Mouse (Mus musculus) stomach, embryonic 16.5 days (tissue): ENCODE data around the gene Prkca. TPM values are rescaled to one million over a fixed set of nuclear protein-coding genes. Genes with fewer than 3 reads are reported as not detected.

Source experiments
- ATAC-seq: fragments of 200-750 bp; cut with Nextera tagmentation; 2 replicates; pipeline ENCODE4 v1.8.0; 2017; ENCODE audit warnings: moderate number of reproducible peaks, moderate TSS enrichment; ENCODE audit not compliant: insufficient read depth, low FRiP score
- H3K27ac ChIP-seq: fragments of 300-500 bp; sonication (generic); 2 replicates; pipeline ENCODE4 v1.5.1; 2014; ENCODE audit warnings: low read length
- H3K27me3 ChIP-seq: fragments of 300-500 bp; sonication (generic); 2 replicates; pipeline ENCODE4 v1.6.1; 2014; ENCODE audit warnings: low read length, control low read depth, mixed read lengths; ENCODE audit not compliant: control insufficient read depth, insufficient read depth
- H3K36me3 ChIP-seq: fragments of 300-500 bp; sonication (generic); 2 replicates; pipeline ENCODE4 v1.6.1; 2014; ENCODE audit warnings: low read length; ENCODE audit not compliant: control insufficient read depth, insufficient read depth
- H3K4me1 ChIP-seq: fragments of 300-500 bp; sonication (generic); 2 replicates; pipeline ENCODE4 v1.6.1; 2014; ENCODE audit warnings: low read length, control low read depth, mixed read lengths; ENCODE audit not compliant: control insufficient read depth, insufficient read depth
- H3K4me2 ChIP-seq: fragments of 300-500 bp; sonication (generic); 2 replicates; pipeline ENCODE4 v1.6.1; 2014; ENCODE audit warnings: low read depth, low read length, mixed read lengths
- H3K4me3 ChIP-seq: fragments of 300-500 bp; sonication (generic); replicated peaks from 2 replicates; pipeline ENCODE4 v1.5.1; 2014; ENCODE audit warnings: mild to moderate bottlenecking, low read length
- H3K9ac ChIP-seq: fragments of 300-500 bp; sonication (generic); 2 replicates; pipeline ENCODE4 v1.6.1; 2014; ENCODE audit warnings: low read length
- H3K9me3 ChIP-seq: fragments of 300-500 bp; sonication (generic); replicated peaks from 2 replicates; pipeline ENCODE4 v1.6.1; 2016; ENCODE audit warnings: low read length, control low read depth; ENCODE audit not compliant: control insufficient read depth
- WGBS: fragments of 180-500 bp; shearing (Covaris S2); extraction: QIAGEN DNeasy Blood & Tissue Kit; methylation state at CpG from one replicate; pipeline ENCODE4 v1.1.7; 2014; 5-methylcytosine and 5-hydroxymethylcytosine counted together
- polyA plus RNA-seq: library from polyadenylated mRNA; unstranded; fragments of >200 nt; fragmentation: Nextera tagmentation; extraction: Ambion mirVana; gene quantifications from 2 replicates; pipeline ENCODE4 v1.2.1, GENCODE M21; 2015

Prkca gene
- polyA plus RNA-seq, 1 experiment from 2014 or later: 6.5 TPM

- Histone ChIP-seq H3K4me1 (peaks cover 5% of the 10 kb centered on the region; the same call in 1 of the 2 replicates), H3K36me3 (no peaks in the 10 kb centered on the region), H3K27me3 (no peaks in the 10 kb centered on the region), H3K27ac (no peak overlapping the region), H3K9ac (no peak overlapping the region), H3K4me2 (no peak overlapping the region), H3K4me3 (no peak overlapping the region), H3K9me3 (no peaks in the 10 kb centered on the region)
- ATAC-seq: no peak; the same call in 1 of the 2 replicates
- whole genome bisulfite sequencing: 27% methylated on average over 9 of the region's 9 CpGs
These were observed 146.1 kb downstream of the Prkca start for GRCm38 (mm10) chr11:108197427-108198218.

DNA sequence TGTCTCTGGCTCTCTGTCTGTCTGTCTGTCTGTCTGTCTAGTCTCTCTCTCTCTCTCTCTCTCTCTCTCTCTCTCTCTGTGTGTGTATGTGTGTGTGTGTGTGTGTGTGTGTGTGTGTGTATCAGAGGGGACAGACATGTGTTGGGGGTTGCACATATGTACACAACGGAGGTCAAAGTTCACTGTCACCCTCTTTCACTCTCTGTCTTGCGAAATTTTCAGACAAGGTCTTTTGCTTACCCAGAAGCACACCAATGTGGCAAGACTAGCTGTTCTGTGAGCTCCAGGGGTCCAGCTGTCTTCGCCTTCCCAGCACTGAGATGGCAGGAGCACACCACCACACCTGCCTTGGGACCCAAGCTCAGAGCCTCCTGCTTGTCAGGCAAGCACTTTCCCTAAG is 146.9 kb downstream of the Prkca start:
- Histone ChIP-seq H3K9me3 (no peaks in the 10 kb centered on the region), H3K27me3 (no peaks in the 10 kb centered on the region), H3K4me1 (peaks cover 5% of the 10 kb centered on the region; the same call in 1 of the 2 replicates), H3K27ac (no peak overlapping the region), H3K36me3 (no peaks in the 10 kb centered on the region), H3K4me3 (no peak overlapping the region), H3K9ac (no peak overlapping the region), H3K4me2 (no peak overlapping the region)
- no peak for ATAC-seq
- 82% methylated on average over 3 of the region's 3 CpGs for WGBS

DNA sequence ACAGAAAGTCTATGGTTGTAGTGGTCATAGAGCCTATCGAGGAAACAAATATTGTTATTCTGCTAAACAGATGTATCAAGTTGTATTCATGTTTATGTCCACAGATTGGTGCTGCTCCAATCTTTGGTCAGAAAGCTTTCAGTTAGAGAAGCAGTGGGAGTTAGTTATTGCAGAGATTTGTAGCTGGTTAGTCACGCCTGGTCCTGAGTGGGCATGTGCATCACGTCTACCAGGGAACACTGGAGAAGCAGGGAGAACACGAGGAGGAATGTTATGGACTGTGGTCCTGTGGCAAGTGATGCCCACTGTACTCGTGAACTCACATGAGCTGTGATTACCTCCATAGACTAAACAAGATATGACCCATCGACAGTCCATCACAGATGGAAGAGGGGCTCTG is 153.4 kb downstream of the Prkca start:
- H3K36me3 ChIP-seq: no peaks in the 10 kb centered on the region
- H3K9me3 ChIP-seq: no peaks in the 10 kb centered on the region
- no peak overlapping the region for H3K4me2 ChIP-seq
- ATAC-seq: no peak
- no peaks in the 10 kb centered on the region for H3K27me3 ChIP-seq
- WGBS: 83% methylated on average over 6 of the region's 6 CpGs
- H3K27ac ChIP-seq: no peak overlapping the region
- H3K9ac ChIP-seq: no peak overlapping the region
- no peak overlapping the region for H3K4me3 ChIP-seq
- no peaks in the 10 kb centered on the region for H3K4me1 ChIP-seq

DNA sequence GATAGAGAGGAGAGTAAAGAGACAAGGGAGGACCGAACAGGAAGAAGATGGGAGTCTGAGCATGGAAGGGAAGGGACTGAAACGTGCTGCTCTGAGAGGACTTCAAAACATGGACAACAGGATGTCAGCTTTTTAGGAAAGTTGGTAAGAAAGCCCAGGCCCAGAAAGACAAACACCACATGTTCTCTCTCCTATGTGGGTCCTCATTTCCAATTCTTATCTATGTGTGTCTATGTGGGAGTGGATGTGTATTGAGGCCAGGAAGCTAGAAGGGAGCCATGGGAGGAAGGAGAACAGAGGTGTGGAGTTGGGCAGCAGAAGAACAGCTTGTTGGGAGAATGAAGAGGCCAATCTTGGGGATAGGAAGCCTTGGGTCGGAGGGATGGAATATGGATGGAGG is 154.4 kb downstream of the Prkca start:
- no peak for ATAC-seq
- no peak overlapping the region for H3K9ac ChIP-seq
- no peaks in the 10 kb centered on the region for H3K9me3 ChIP-seq
- H3K4me2 ChIP-seq: no peak overlapping the region
- H3K4me3 ChIP-seq: no peak overlapping the region
- no peaks in the 10 kb centered on the region for H3K4me1 ChIP-seq
- H3K27ac ChIP-seq: no peak overlapping the region
- no peaks in the 10 kb centered on the region for H3K27me3 ChIP-seq
- H3K36me3 ChIP-seq: no peaks in the 10 kb centered on the region
- 83% methylated on average over 3 of the region's 3 CpGs for WGBS

GRCm38 (mm10) chr11:108182421-108182820 is 161.3 kb downstream of the Prkca start:
- 87% methylated on average over 5 of the region's 5 CpGs for WGBS
- H3K4me2 ChIP-seq: no peak overlapping the region
- no peaks in the 10 kb centered on the region for H3K27me3 ChIP-seq
- H3K9me3 ChIP-seq: no peaks in the 10 kb centered on the region
- H3K27ac ChIP-seq: no peak overlapping the region
- no peak overlapping the region for H3K9ac ChIP-seq
- no peaks in the 10 kb centered on the region for H3K36me3 ChIP-seq
- peaks cover 6% of the 10 kb centered on the region; the same call in 1 of the 2 replicates for H3K4me1 ChIP-seq
- ATAC-seq: no peak
- no peak overlapping the region for H3K4me3 ChIP-seq

- no peak overlapping the region for H3K27ac ChIP-seq
- whole genome bisulfite sequencing: 69% methylated on average over 10 of the region's 10 CpGs
- H3K27me3 ChIP-seq: no peaks in the 10 kb centered on the region
- no peak overlapping the region for H3K4me2 ChIP-seq
- no peaks in the 10 kb centered on the region for H3K36me3 ChIP-seq
- peaks cover 6% of the 10 kb centered on the region; the same call in 1 of the 2 replicates for H3K4me1 ChIP-seq
- H3K9ac ChIP-seq: no peak overlapping the region
- H3K9me3 ChIP-seq: no peaks in the 10 kb centered on the region
- no peak for ATAC-seq
- H3K4me3 ChIP-seq: no peak overlapping the region
These were observed 162.6 kb downstream of the Prkca start for GRCm38 (mm10) chr11:108181012-108181713.

- no peaks in the 10 kb centered on the region for H3K27me3 ChIP-seq
- WGBS: 70% methylated on average over 5 of the region's 5 CpGs
- H3K4me3 ChIP-seq: no peak overlapping the region
- no peaks in the 10 kb centered on the region for H3K36me3 ChIP-seq
- H3K4me1 ChIP-seq: peaks cover 6% of the 10 kb centered on the region; the same call in 1 of the 2 replicates
- H3K4me2 ChIP-seq: no peak overlapping the region
- no peak overlapping the region for H3K9ac ChIP-seq
- no peak overlapping the region for H3K27ac ChIP-seq
- H3K9me3 ChIP-seq: no peaks in the 10 kb centered on the region
- no peak for ATAC-seq
These were observed 164.9 kb downstream of the Prkca start for GRCm38 (mm10) chr11:108178802-108179201.

GRCm38 (mm10) chr11:108178258-108178657 is 165.5 kb downstream of the Prkca start:
- no peak for ATAC-seq
- Histone ChIP-seq H3K36me3 (no peaks in the 10 kb centered on the region), H3K9me3 (no peaks in the 10 kb centered on the region), H3K9ac (no peak overlapping the region), H3K27ac (no peak overlapping the region), H3K4me2 (no peak overlapping the region), H3K4me1 (peaks cover 6% of the 10 kb centered on the region; the same call in 1 of the 2 replicates), H3K27me3 (no peaks in the 10 kb centered on the region), H3K4me3 (no peak overlapping the region)
- WGBS: 94% methylated on average over 3 of the region's 3 CpGs

GRCm38 (mm10) chr11:108176715-108177114 is 167.0 kb downstream of the Prkca start:
- no peak for ATAC-seq
- Histone ChIP-seq H3K36me3 (no peaks in the 10 kb centered on the region), H3K9me3 (no peaks in the 10 kb centered on the region), H3K27me3 (no peaks in the 10 kb centered on the region), H3K9ac (no peak overlapping the region), H3K27ac (no peak overlapping the region), H3K4me3 (no peak overlapping the region), H3K4me2 (no peak overlapping the region), H3K4me1 (peaks cover 6% of the 10 kb centered on the region; the same call in 1 of the 2 replicates)
- 60% methylated on average over 5 of the region's 5 CpGs for WGBS
